Mouse (Mus musculus) embryonic fibroblast, embryonic 13.5 days (primary cell): ENCODE results near the gene Rsph9.

Source experiments
- CTCF ChIP-seq: IDR thresholded peaks from 2 replicates; pipeline ENCODE4 v1.5.1; 2011; ENCODE audit warnings: mild to moderate bottlenecking, control low read depth, low read length, moderate library complexity, borderline replicate concordance; ENCODE audit not compliant: insufficient read depth
- POLR2A ChIP-seq: IDR thresholded peaks from 2 replicates; pipeline ENCODE4 v1.6.1; 2011; ENCODE audit warnings: low read depth, mild to moderate bottlenecking, control low read depth, low read length, moderate library complexity

GRCm38 (mm10) chr17:46077921-46078534 is 66.0 kb downstream of the Rsph9 start:
- TF ChIP-seq POLR2A, result no peak
- no peak for TF ChIP-seq CTCF
